ENCODE assay signal across 14 mouse cellular contexts in the genomic region with DNA sequence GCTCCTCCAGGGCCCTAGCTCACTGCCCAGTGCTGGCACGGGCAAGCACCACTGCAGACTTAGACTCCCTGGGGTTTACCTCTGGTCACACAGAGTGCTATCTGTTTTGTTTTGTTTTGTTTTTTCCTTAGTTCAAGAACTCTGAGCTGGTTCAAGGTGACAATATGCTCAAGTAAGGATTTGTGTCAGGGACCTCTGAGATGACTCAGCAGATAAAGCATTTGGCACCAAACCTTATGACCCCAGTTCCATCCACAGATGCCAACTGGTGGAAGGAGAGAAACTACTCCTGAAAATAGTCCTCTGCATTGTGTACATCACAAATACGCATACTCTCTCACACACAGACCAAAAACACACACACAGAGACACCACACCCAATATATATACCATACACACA.
"Had no signal": no experiment of that assay in that cellular context is flagged by ENCODE, and none has a peak within 500 bp of the region (broad histone marks: within the 10 kb centered on the region; RNA-seq: fewer than 3 reads in every experiment).

No protein-coding gene starts in this region.

- DNase-seq: kidney, postnatal 10 days; layer of hippocampus, postnatal 36 days; liver, embryonic 13.5 days; lung, adult 2 months; lung, postnatal 14 days; lung, postnatal 4 days; midbrain, embryonic 14.5 days; thymus, adult 18-20 months; thymus, postnatal 36 days had no signal

- H3K27me3 ChIP-seq: kidney, embryonic 15.5 days; limb, embryonic 12.5 days; limb, embryonic 15.5 days; liver, embryonic 13.5 days had no signal

- H3K36me3 ChIP-seq: kidney, embryonic 15.5 days; limb, embryonic 12.5 days; limb, embryonic 15.5 days; liver, embryonic 13.5 days had no signal

- H3K9ac ChIP-seq: kidney, embryonic 15.5 days; limb, embryonic 12.5 days; limb, embryonic 15.5 days; liver, embryonic 13.5 days had no signal

- H3K4me2 ChIP-seq: kidney, embryonic 15.5 days; limb, embryonic 12.5 days; limb, embryonic 15.5 days; liver, embryonic 13.5 days; midbrain, embryonic 11.5 days had no signal

- H3K9me3 ChIP-seq: kidney, embryonic 15.5 days; limb, embryonic 15.5 days; liver, embryonic 13.5 days had no signal

- H3K27ac ChIP-seq: kidney, embryonic 15.5 days; left cerebral cortex, adult 2 months; limb, embryonic 12.5 days; limb, embryonic 15.5 days; liver, embryonic 13.5 days had no signal

- H3K4me3 ChIP-seq: kidney, embryonic 15.5 days; left cerebral cortex, adult 2 months; limb, embryonic 12.5 days; limb, embryonic 15.5 days; liver, embryonic 13.5 days had no signal

- H3K4me1 ChIP-seq: kidney, embryonic 15.5 days; limb, embryonic 12.5 days; limb, embryonic 15.5 days; liver, embryonic 13.5 days had no signal
